Mouse (Mus musculus): ENCODE data around the gene Akap11. TPM values are rescaled to one million over a fixed set of nuclear protein-coding genes. Genes with fewer than 3 reads are reported as not detected.
"Not testable (repeated sequence)": the region's sequence is repeated elsewhere in the genome, so short reads cannot be mapped to it uniquely, and the experiment has no call there.

Akap11 gene
- total and polyA plus RNA-seq, 3 experiments: 10.9 to 17.5 (median 12.0) TPM

- no peaks in the 10 kb centered on the region for H3K27me3 ChIP-seq (replicated peaks)
- no peak overlapping the region for H3K9ac ChIP-seq (ENCODE audit: insufficient read depth, low read depth)
- dilution Hi-C loops (cut with MboI; ENCODE audit: extremely low pct_ligation_motif_present, extremely low pct_unique_long_range_greater_than_20kb, low sequenced_read_pairs) (no loop called here), in situ Hi-C loops (cut with MboI; ENCODE audit: low pct_ligation_motif_present, low pct_unique_long_range_greater_than_20kb, low sequenced_read_pairs) (no loop called here)
- peaks cover 0 to 3% of the 10 kb centered on the region in 2 experiments for H3K36me3 ChIP-seq (replicated peaks in 1 of 2; ENCODE audit: control insufficient read depth in 1 of 2, insufficient read depth in 1 of 2, low read length in 1 of 2)
- H3K27ac ChIP-seq (ENCODE audit: insufficient read depth, low read depth): no peak overlapping the region
- H3K9me3 ChIP-seq (replicated peaks; ENCODE audit: low read length): no peaks in the 10 kb centered on the region
- H3K4me1 ChIP-seq (ENCODE audit: control insufficient read depth in 1 of 2, insufficient read depth in 2 of 2): peaks cover 10 to 25% of the 10 kb centered on the region in 2 experiments
- H3K4me3 ChIP-seq (replicated peaks in 1 of 3; ENCODE audit: low read depth in 2 of 3, low read length in 2 of 3, poor library complexity in 1 of 3): no peak overlapping the region
- no peak overlapping the region for H3K4me2 ChIP-seq (ENCODE audit: insufficient read depth, low read depth, poor library complexity, severe bottlenecking)
- TF ChIP-seq ELF1 (IDR thresholded peaks at IDR 0.05; ENCODE audit: low read depth, low read length) (no peak), SMC3 (IDR thresholded peaks at IDR 0.05; ENCODE audit: low read depth, low read length) (no peak), ETS1 (conservative IDR thresholded peaks at IDR 0.05; ENCODE audit: low read depth, low read length) (no peak), MAFK (IDR thresholded peaks at IDR 0.05; ENCODE audit: insufficient replicate concordance, low read length) (no peak), RAD21 (IDR thresholded peaks at IDR 0.05; ENCODE audit: low read depth, low read length) (no peak), BHLHE40 (IDR thresholded peaks at IDR 0.05; ENCODE audit: low read depth, low read length) (no peak)
- no peak for DNase-seq (ENCODE audit: extremely low read depth)
- H3K79me2 ChIP-seq (replicated peaks; ENCODE audit: control insufficient read depth, extremely low read depth, insufficient read depth, poor library complexity, severe bottlenecking): no peaks in the 10 kb centered on the region
These were observed 26.6 kb upstream of the Akap11 start for GRCm38 (mm10) chr14:78563211-78563610.

- no peaks in the 10 kb centered on the region for H3K36me3 ChIP-seq (replicated peaks in 1 of 2; ENCODE audit: control insufficient read depth in 1 of 2, insufficient read depth in 1 of 2, low read length in 1 of 2)
- H3K27ac ChIP-seq (ENCODE audit: insufficient read depth, low read depth): no peak overlapping the region
These were observed 25.5 kb upstream of the Akap11 start for GRCm38 (mm10) chr14:78562121-78562520.

GRCm38 (mm10) chr14:78559042-78559441, 22.4 kb upstream of the Akap11 start:
- H3K4me1 ChIP-seq (ENCODE audit: control insufficient read depth in 1 of 2, insufficient read depth in 2 of 2): no peaks in the 10 kb centered on the region
- H3K9ac ChIP-seq (ENCODE audit: insufficient read depth, low read depth): no peak overlapping the region
- H3K9me3 ChIP-seq (replicated peaks; ENCODE audit: low read length): no peaks in the 10 kb centered on the region
- TF ChIP-seq MAFK (IDR thresholded peaks at IDR 0.05; ENCODE audit: insufficient replicate concordance, low read length) (no peak), ELF1 (IDR thresholded peaks at IDR 0.05; ENCODE audit: low read depth, low read length) (no peak), MXI1 (IDR thresholded peaks at IDR 0.05; ENCODE audit: low read depth, low read length) (no peak), HCFC1 (IDR thresholded peaks at IDR 0.05; ENCODE audit: low read depth, low read length) (no peak), POLR2A (IDR thresholded peaks at IDR 0.05; ENCODE audit: low read depth, low read length) (no peak), SMC3 (IDR thresholded peaks at IDR 0.05; ENCODE audit: low read depth, low read length) (no peak), USF2 (conservative IDR thresholded peaks at IDR 0.05; ENCODE audit: low read depth, low read length) (no peak), USF1 (IDR thresholded peaks at IDR 0.05; ENCODE audit: low read depth, low read length) (no peak), ZC3H11A (IDR thresholded peaks at IDR 0.05; ENCODE audit: low read depth, low read length) (no peak)
- in situ Hi-C loops (cut with MboI; ENCODE audit: low pct_ligation_motif_present, low pct_unique_long_range_greater_than_20kb, low sequenced_read_pairs): no loop called here
- dilution Hi-C loops (cut with MboI; ENCODE audit: extremely low pct_ligation_motif_present, extremely low pct_unique_long_range_greater_than_20kb, low sequenced_read_pairs): no loop called here
- H3K4me3 ChIP-seq (replicated peaks in 1 of 3; ENCODE audit: low read depth in 2 of 3, low read length in 2 of 3, poor library complexity in 1 of 3): no peak overlapping the region
- H3K27ac ChIP-seq (ENCODE audit: insufficient read depth, low read depth): no peak overlapping the region
- no peaks in the 10 kb centered on the region for H3K36me3 ChIP-seq (replicated peaks in 1 of 2; ENCODE audit: control insufficient read depth in 1 of 2, insufficient read depth in 1 of 2, low read length in 1 of 2)
- H3K27me3 ChIP-seq (replicated peaks): no peaks in the 10 kb centered on the region
- H3K79me2 ChIP-seq (replicated peaks; ENCODE audit: control insufficient read depth, extremely low read depth, insufficient read depth, poor library complexity, severe bottlenecking): no peaks in the 10 kb centered on the region
- no peak for DNase-seq (ENCODE audit: extremely low read depth)
- H3K4me2 ChIP-seq (ENCODE audit: insufficient read depth, low read depth, poor library complexity, severe bottlenecking): no peak overlapping the region

More at GRCm38 (mm10) chr14:78562121-78562520, 25.5 kb upstream of the Akap11 start:
- no peak for DNase-seq (ENCODE audit: extremely low read depth)
- Histone ChIP-seq H3K9ac (ENCODE audit: insufficient read depth, low read depth) (no peak overlapping the region), H3K79me2 (replicated peaks; ENCODE audit: control insufficient read depth, extremely low read depth, insufficient read depth, poor library complexity, severe bottlenecking) (no peaks in the 10 kb centered on the region), H3K4me3 (replicated peaks in 1 of 3; ENCODE audit: low read depth in 2 of 3, low read length in 2 of 3, poor library complexity in 1 of 3) (no peak overlapping the region), H3K4me2 (ENCODE audit: insufficient read depth, low read depth, poor library complexity, severe bottlenecking) (no peak overlapping the region), H3K9me3 (replicated peaks; ENCODE audit: low read length) (no peaks in the 10 kb centered on the region), H3K4me1 (ENCODE audit: control insufficient read depth in 1 of 2, insufficient read depth in 2 of 2) (peaks cover 4 to 14% of the 10 kb centered on the region in 2 experiments), H3K27me3 (replicated peaks) (no peaks in the 10 kb centered on the region)
- in situ Hi-C loops (cut with MboI; ENCODE audit: low pct_ligation_motif_present, low pct_unique_long_range_greater_than_20kb, low sequenced_read_pairs) (no loop called here), dilution Hi-C loops (cut with MboI; ENCODE audit: extremely low pct_ligation_motif_present, extremely low pct_unique_long_range_greater_than_20kb, low sequenced_read_pairs) (no loop called here)
- TF ChIP-seq E2F4 (IDR thresholded peaks at IDR 0.05; ENCODE audit: insufficient replicate concordance, low read depth, low read length): no peak
- TF ChIP-seq EP300 (IDR thresholded peaks at IDR 0.05; ENCODE audit: low read length): no peak
- TF ChIP-seq MAZ (IDR thresholded peaks at IDR 0.05; ENCODE audit: low read depth, low read length): no peak
- TF ChIP-seq CHD2 (IDR thresholded peaks at IDR 0.05; ENCODE audit: low read length): no peak
- no peak for TF ChIP-seq IRF4 (IDR thresholded peaks at IDR 0.05; ENCODE audit: low read depth, low read length)
- TF ChIP-seq TCF12 (IDR thresholded peaks at IDR 0.05; ENCODE audit: low read depth, low read length): no peak

GRCm38 (mm10) chr14:78554830-78555229, 18.2 kb upstream of the Akap11 start:
- H3K27ac ChIP-seq (ENCODE audit: insufficient read depth, low read depth); H3K4me3 ChIP-seq (replicated peaks in 1 of 3; ENCODE audit: low read depth in 2 of 3, low read length in 2 of 3, poor library complexity in 1 of 3); H3K36me3 ChIP-seq (replicated peaks in 1 of 2; ENCODE audit: control insufficient read depth in 1 of 2, insufficient read depth in 1 of 2, low read length in 1 of 2); H3K4me1 ChIP-seq (ENCODE audit: control insufficient read depth in 1 of 2, insufficient read depth in 2 of 2); H3K79me2 ChIP-seq (replicated peaks; ENCODE audit: control insufficient read depth, extremely low read depth, insufficient read depth, poor library complexity, severe bottlenecking); H3K4me2 ChIP-seq (ENCODE audit: insufficient read depth, low read depth, poor library complexity, severe bottlenecking); H3K9ac ChIP-seq (ENCODE audit: insufficient read depth, low read depth); H3K9me3 ChIP-seq (replicated peaks; ENCODE audit: low read length); dilution Hi-C loops (cut with MboI; ENCODE audit: extremely low pct_ligation_motif_present, extremely low pct_unique_long_range_greater_than_20kb, low sequenced_read_pairs); DNase-seq (ENCODE audit: extremely low read depth); in situ Hi-C loops (cut with MboI; ENCODE audit: low pct_ligation_motif_present, low pct_unique_long_range_greater_than_20kb, low sequenced_read_pairs); H3K27me3 ChIP-seq (replicated peaks): not testable (repeated sequence)
